Mouse (Mus musculus) limb, embryonic 14.5 days (tissue): ENCODE data around the gene 4931406P16Rik. TPM values are rescaled to one million over a fixed set of nuclear protein-coding genes. Genes with fewer than 3 reads are reported as not detected.
A peak's percentile ranks its signal among the peaks of the same experiment; 100 is the strongest.

Experiments used
- ATAC-seq: fragments of 200-750 bp; cut with Nextera tagmentation; 2 replicates; pipeline ENCODE4 v1.8.0; 2017; ENCODE audit warnings: low read depth, moderate number of reproducible peaks, moderate TSS enrichment; ENCODE audit not compliant: low FRiP score
- DNase-seq: peaks from one replicate; pipeline ENCODE4 v3.0.0-alpha.2; 2015; ENCODE audit warnings: low spot score
- H3K27ac ChIP-seq: fragments of 300-500 bp; sonication (generic); replicated peaks from 2 replicates; pipeline ENCODE4 v1.5.1; 2014; ENCODE audit warnings: low read depth, mild to moderate bottlenecking, low read length, moderate library complexity, mixed read lengths
- H3K27me3 ChIP-seq: fragments of 300-500 bp; sonication (generic); 2 replicates; pipeline ENCODE4 v1.6.1; 2014; ENCODE audit warnings: low read length, mixed read lengths; ENCODE audit not compliant: control insufficient read depth, insufficient read depth
- H3K36me3 ChIP-seq: fragments of 300-500 bp; sonication (generic); 2 replicates; pipeline ENCODE4 v1.6.1; 2014; ENCODE audit warnings: mild to moderate bottlenecking, low read length, moderate library complexity, mixed read lengths; ENCODE audit not compliant: control insufficient read depth, insufficient read depth
- H3K4me1 ChIP-seq: fragments of 300-500 bp; sonication (generic); 2 replicates; pipeline ENCODE4 v1.6.1; 2014; ENCODE audit warnings: antibody characterized with exemption, low read length, mixed read lengths; ENCODE audit not compliant: control insufficient read depth, insufficient read depth
- H3K4me2 ChIP-seq: fragments of 300-500 bp; sonication (generic); replicated peaks from 2 replicates; pipeline ENCODE4 v1.6.1; 2014; ENCODE audit warnings: low read depth, mild to moderate bottlenecking, low read length, moderate library complexity; ENCODE audit not compliant: severe bottlenecking
- H3K4me3 ChIP-seq: fragments of 300-500 bp; sonication (generic); replicated peaks from 2 replicates; pipeline ENCODE4 v1.5.1; 2014; ENCODE audit warnings: low read length
- H3K9ac ChIP-seq: fragments of 300-500 bp; sonication (generic); 2 replicates; pipeline ENCODE4 v1.6.1; 2014; ENCODE audit warnings: mild to moderate bottlenecking, low read depth, low read length, moderate library complexity; ENCODE audit not compliant: severe bottlenecking
- H3K9me3 ChIP-seq: fragments of 300-500 bp; sonication (generic); 2 replicates; pipeline ENCODE4 v1.6.1; 2016; ENCODE audit warnings: low read length; ENCODE audit not compliant: control insufficient read depth
- POLR2A ChIP-seq: fragments of 200-500 bp; IDR thresholded peaks from 2 replicates; pipeline ENCODE4 v1.8.0; 2012; ENCODE audit warnings: inconsistent platforms, mild to moderate bottlenecking, moderate library complexity, borderline replicate concordance; ENCODE audit not compliant: insufficient read depth, insufficient read length; ENCODE audit errors: extremely low read depth
- WGBS: fragments of 180-500 bp; shearing (Covaris S2); extraction: QIAGEN DNeasy Blood & Tissue Kit; methylation state at CpG from one replicate; pipeline ENCODE4 v1.1.7; 2014; 5-methylcytosine and 5-hydroxymethylcytosine counted together
- polyA plus RNA-seq, 2 experiments: library from polyadenylated mRNA; depleted of rRNA in 1 of 2; stranded (reverse) in 1 of 2; unstranded in 1 of 2; fragments of >200 nt; fragmentation: Nextera tagmentation in 1 of 2; extraction: Ambion mirVana in 1 of 2; gene quantifications; 2 replicates each; pipeline versions ENCODE4 v1.2.1 to v1.2.3; 2012 to 2014

Gene 4931406P16Rik
- polyA plus RNA-seq, 2 experiments = 31.6 to 34.3 TPM

- Histone ChIP-seq H3K36me3 (peaks cover 20% of the 10 kb centered on the region), H3K4me1 (peaks cover 15% of the 10 kb centered on the region), H3K9me3 (no peaks in the 10 kb centered on the region), H3K9ac (peak overlapping the region; percentile 61), H3K4me2 (peak overlapping the region; percentile 69), H3K4me3 (peak overlapping the region; percentile 48), H3K27me3 (no peaks in the 10 kb centered on the region), H3K27ac (peak overlapping the region; percentile 91)
- DNase-seq (no peak), ATAC-seq (no peak)
- WGBS = 43% methylated on average over 7 of the region's 7 CpGs
- TF ChIP-seq POLR2A = no peak
Measured at GRCm38 (mm10) chr7:34232785-34233725, 80.3 kb downstream of the 4931406P16Rik start.

DNA sequence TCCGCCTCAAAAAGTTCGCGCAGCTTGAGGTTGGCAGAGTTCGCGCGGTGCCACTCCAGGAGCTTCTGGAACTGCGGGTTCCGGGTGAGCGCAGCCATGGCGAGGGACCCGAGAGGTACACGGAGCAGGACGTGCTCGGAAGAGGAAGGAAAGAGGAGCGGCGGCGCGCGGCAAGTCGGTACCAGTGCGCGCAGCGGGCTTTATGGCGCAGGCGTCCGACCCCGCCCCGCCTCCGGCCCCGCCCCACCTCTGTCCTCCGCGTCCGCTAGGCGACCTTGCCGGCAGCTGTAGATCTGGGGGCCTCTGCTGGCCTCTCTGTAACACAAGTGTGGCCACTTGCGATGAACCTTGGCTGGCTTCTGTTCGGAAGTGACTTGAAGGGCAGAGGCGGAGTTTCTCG is 83.2 kb downstream of the 4931406P16Rik start, which contains the start of gene Gpi1:
TSS of gene Gpi1 (minus strand) at position 221 of the 400 bp plus-strand sequence.
- WGBS = 2% methylated on average over 37 of the region's 39 CpGs

GRCm38 (mm10) chr7:34229691-34230111 is 83.7 kb downstream of the 4931406P16Rik start:
- H3K4me1 ChIP-seq = peaks cover 15% of the 10 kb centered on the region
- H3K9ac ChIP-seq = peak overlapping the region; percentile 67
- ATAC-seq (peak; percentile 8), DNase-seq (peak; percentile 62)
- no peaks in the 10 kb centered on the region for H3K9me3 ChIP-seq
- no peak for TF ChIP-seq POLR2A
- H3K27me3 ChIP-seq = no peaks in the 10 kb centered on the region
- H3K36me3 ChIP-seq = peaks cover 36% of the 10 kb centered on the region
- H3K27ac ChIP-seq = peak overlapping the region; percentile 73
- peak overlapping the region; percentile 76 for H3K4me2 ChIP-seq
- H3K4me3 ChIP-seq = peak overlapping the region; percentile 76
- 3% methylated on average over 16 of the region's 19 CpGs for WGBS

More for the DNA sequence above, 83.2 kb downstream of the 4931406P16Rik start, which contains the start of gene Gpi1:
- H3K9ac ChIP-seq = peak within 1 kb of the TSS; percentile 67
- TF ChIP-seq POLR2A = peak; percentile 67; the same call in 1 of the 2 replicates
- no peaks in the 10 kb centered on the region for H3K27me3 ChIP-seq
- peak within 1 kb of the TSS; percentile 73 for H3K27ac ChIP-seq
- H3K36me3 ChIP-seq = peaks cover 32% of the 10 kb centered on the region
- no peaks in the 10 kb centered on the region for H3K9me3 ChIP-seq
- peak within 1 kb of the TSS; percentile 76 for H3K4me2 ChIP-seq
- peak within 1 kb of the TSS; percentile 76 for H3K4me3 ChIP-seq
- DNase-seq (peak; percentile 90), ATAC-seq (peak; percentile 67)
- H3K4me1 ChIP-seq = peaks cover 15% of the 10 kb centered on the region

- H3K36me3 ChIP-seq = peaks cover 39% of the 10 kb centered on the region
- H3K4me2 ChIP-seq = peak overlapping the region; percentile 76
- 14% methylated on average over 5 of the region's 5 CpGs for whole genome bisulfite sequencing
- DNase-seq (no peak), ATAC-seq (no peak)
- no peak for TF ChIP-seq POLR2A
- peak overlapping the region; percentile 76 for H3K4me3 ChIP-seq
- peaks cover 15% of the 10 kb centered on the region for H3K4me1 ChIP-seq
- H3K9me3 ChIP-seq = no peaks in the 10 kb centered on the region
- no peaks in the 10 kb centered on the region for H3K27me3 ChIP-seq
- H3K9ac ChIP-seq = peak overlapping the region; percentile 67
- no peak overlapping the region for H3K27ac ChIP-seq
Measured at GRCm38 (mm10) chr7:34229153-34229552, 84.2 kb downstream of the 4931406P16Rik start.

DNA sequence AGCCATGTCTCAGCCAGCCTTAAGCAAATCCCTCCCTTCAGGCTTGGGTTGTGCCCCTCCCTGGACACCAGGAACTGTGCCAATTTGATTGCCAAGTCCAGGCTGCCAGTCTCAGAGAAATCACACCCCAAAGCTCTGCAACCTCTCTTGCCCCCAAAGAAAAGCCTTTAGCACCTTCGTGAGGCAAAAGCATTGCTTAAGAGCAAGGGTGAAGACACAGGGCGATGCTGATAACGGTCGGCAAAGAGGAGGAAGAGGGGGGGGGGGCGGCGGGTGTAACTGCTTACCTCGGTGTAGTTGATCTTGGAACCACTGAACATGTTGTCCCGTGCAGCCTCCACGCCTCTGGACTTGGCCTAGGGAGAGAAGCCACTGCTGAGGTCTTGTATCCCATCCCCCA is 84.7 kb downstream of the 4931406P16Rik start:
- peak overlapping the region; percentile 76 for H3K4me3 ChIP-seq
- 44% methylated on average over 7 of the region's 9 CpGs for WGBS
- ATAC-seq = no peak
- H3K9me3 ChIP-seq = no peaks in the 10 kb centered on the region
- H3K27ac ChIP-seq = no peak overlapping the region
- H3K4me1 ChIP-seq = peaks cover 14% of the 10 kb centered on the region
- no peak for TF ChIP-seq POLR2A
- H3K4me2 ChIP-seq = peak overlapping the region; percentile 76
- DNase-seq = no peak
- peak overlapping the region; percentile 67; the same call in 1 of the 2 replicates for H3K9ac ChIP-seq
- peaks cover 44% of the 10 kb centered on the region for H3K36me3 ChIP-seq
- H3K27me3 ChIP-seq = no peaks in the 10 kb centered on the region
